Mouse (Mus musculus) gastrocnemius, adult 2 months (tissue): ENCODE measurements around the gene Gm49711. TPM values are rescaled to one million over a fixed set of nuclear protein-coding genes. Genes with fewer than 3 reads are reported as not detected.

ENCODE experiments used
- DNase-seq: peaks from one replicate; pipeline ENCODE4 v3.0.0; 2022
- H3K27ac ChIP-seq: fragments of 200-600 bp; 2 replicates; pipeline ENCODE4 v1.8.1; 2022; ENCODE audit warnings: mild to moderate bottlenecking
- H3K4me3 ChIP-seq: fragments of 200-600 bp; 2 replicates; pipeline ENCODE4 v1.8.1; 2022; ENCODE audit warnings: mild to moderate bottlenecking, moderate library complexity
- CTCF ChIP-seq: fragments of 200-600 bp; IDR thresholded peaks from 2 replicates; pipeline ENCODE4 v1.8.1; 2022; ENCODE audit warnings: antibody characterized with exemption, mild to moderate bottlenecking, moderate library complexity
- intact Hi-C: fragments of 180-260 bp; cut with DNase I; formaldehyde crosslinking; loops from one replicate; pipeline ENCODE4 v1.15.1; 2025
- total RNA-seq, 2 experiments: library from RNA; stranded (reverse); gene quantifications; 2 replicates each; pipeline ENCODE4 v1.2.3; 2021

The Gm49711 gene
- total RNA-seq, 2 experiments from 2014 or later, result not detected

GRCm38 (mm10) chr16:92039966-92040365 is 18.1 kb upstream of the Gm49711 start:
- no peak for TF ChIP-seq CTCF
- DNase-seq, result no peak
- H3K4me3 ChIP-seq, result no peak overlapping the region
- intact Hi-C loops, result no loop called here
- no peak overlapping the region for H3K27ac ChIP-seq

GRCm38 (mm10) chr16:92051777-92052310 is 6.3 kb upstream of the Gm49711 start:
- intact Hi-C loops, result no loop called here
- Histone ChIP-seq H3K4me3 (no peak overlapping the region), H3K27ac (no peak overlapping the region)
- no peak for DNase-seq
- no peak for TF ChIP-seq CTCF

DNA sequence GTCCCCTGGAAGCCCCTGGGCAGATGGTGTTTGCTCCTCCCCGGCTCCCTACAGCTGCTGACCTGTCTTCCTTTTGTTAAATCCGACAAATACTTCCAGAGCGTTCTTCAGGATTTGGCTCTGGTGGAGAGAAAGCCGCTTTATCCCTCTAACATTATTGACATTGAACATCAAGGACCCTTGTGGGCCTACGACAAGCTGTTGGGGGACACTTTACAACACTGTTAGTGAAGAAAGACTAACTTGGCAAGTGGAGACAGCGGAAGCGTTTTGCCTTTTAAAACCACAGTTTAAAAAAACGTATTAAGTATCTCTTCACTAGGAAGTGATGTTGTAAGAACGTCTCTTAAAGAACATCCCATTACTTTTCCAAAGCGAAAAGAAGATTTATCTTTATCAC is 5.5 kb upstream of the Gm49711 start:
- no peak for DNase-seq
- intact Hi-C loops, result no loop called here
- no peak overlapping the region for H3K4me3 ChIP-seq
- no peak for TF ChIP-seq CTCF
- no peak overlapping the region for H3K27ac ChIP-seq

DNA sequence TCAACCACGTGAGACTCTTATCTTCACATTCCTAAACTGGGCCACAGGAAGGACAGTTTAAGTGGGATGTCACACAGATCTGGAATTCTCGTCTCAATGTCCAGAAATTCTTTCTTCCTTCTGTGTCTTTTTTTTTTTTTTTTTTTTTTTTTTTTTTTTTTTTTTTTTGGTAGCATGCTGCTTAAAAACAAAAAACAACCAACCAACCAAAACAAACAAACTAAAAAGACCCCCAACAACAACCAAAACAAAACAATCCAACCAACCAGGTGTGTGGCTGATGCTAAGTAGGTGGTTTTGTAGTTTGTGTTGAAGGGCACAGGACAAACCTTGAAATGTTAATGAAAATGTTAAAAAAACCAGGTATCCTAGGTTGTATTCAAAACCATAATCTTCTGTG is 1.4 kb upstream of the Gm49711 start:
- no peak overlapping the region for H3K4me3 ChIP-seq
- DNase-seq, result no peak
- intact Hi-C loops, result loop anchor here (5.0 kb wide), 5 partner anchors 46 to 246 kb away; partner anchors contain the start of gene Smim11
- no peak overlapping the region for H3K27ac ChIP-seq
- TF ChIP-seq CTCF, result no peak

DNA sequence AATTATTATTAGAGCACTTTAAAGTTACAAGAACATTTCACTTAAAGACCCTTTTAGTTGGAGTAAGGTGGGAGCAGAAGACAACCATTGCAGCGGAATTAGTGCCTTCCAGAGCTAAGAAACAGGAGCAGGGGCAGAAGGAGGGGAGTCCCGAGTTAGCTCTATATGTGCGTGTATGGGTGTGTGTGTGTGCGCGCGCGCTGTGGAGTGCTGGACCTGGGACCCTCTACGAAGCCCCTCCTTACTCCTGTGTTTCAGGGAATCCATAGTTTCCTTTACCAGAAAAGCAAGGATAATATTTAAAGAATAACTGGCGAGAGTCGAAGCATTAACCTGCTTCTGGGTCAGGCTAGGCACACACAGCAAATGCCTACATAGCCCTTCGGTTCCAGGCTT is 662 bp upstream of the Gm49711 start:
- no peak for TF ChIP-seq CTCF
- no peak for DNase-seq
- Histone ChIP-seq H3K4me3 (peak overlapping the region; percentile 98), H3K27ac (peak overlapping the region; percentile 96)
- intact Hi-C loops, result loop anchor here (5.0 kb wide), 5 partner anchors 45 to 245 kb away; partner anchors contain the start of gene Smim11

- peak overlapping the region; percentile 96 for H3K27ac ChIP-seq
- intact Hi-C loops, result loop anchor here (5.0 kb wide), 5 partner anchors 43 to 243 kb away; partner anchors contain the start of gene Smim11
- no peak for DNase-seq
- H3K4me3 ChIP-seq, result peak overlapping the region; percentile 98
- no peak for TF ChIP-seq CTCF
These were observed 816 bp downstream of the Gm49711 start for GRCm38 (mm10) chr16:92058644-92059620.

DNA sequence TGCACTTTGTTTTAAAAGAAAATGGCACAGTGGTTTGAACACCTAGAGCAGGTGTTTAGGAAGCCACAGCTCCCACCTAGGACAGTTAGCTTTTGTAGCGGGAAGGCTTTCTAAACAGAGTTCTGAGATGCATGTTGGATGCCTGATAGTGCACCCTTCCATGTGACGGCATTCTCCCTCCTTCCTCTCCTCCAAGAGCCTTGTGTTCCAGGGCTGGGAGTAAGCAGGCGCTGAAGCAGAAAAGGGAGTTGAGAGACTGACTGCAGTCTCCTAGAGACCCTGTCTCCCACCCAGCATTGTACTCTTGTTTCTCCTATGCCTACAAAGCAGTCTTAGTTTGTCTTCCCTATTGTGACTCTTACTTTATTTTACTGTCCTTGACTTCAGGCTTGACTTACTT is 2.1 kb downstream of the Gm49711 start:
- intact Hi-C loops, result no loop called here
- H3K4me3 ChIP-seq, result peak overlapping the region; percentile 98
- H3K27ac ChIP-seq, result no peak overlapping the region
- DNase-seq, result no peak
- no peak for TF ChIP-seq CTCF

GRCm38 (mm10) chr16:92061586-92061985 is 3.5 kb downstream of the Gm49711 start:
- intact Hi-C loops, result no loop called here
- no peak for TF ChIP-seq CTCF
- Histone ChIP-seq H3K4me3 (peak overlapping the region; percentile 98), H3K27ac (no peak overlapping the region)
- DNase-seq, result no peak

DNA sequence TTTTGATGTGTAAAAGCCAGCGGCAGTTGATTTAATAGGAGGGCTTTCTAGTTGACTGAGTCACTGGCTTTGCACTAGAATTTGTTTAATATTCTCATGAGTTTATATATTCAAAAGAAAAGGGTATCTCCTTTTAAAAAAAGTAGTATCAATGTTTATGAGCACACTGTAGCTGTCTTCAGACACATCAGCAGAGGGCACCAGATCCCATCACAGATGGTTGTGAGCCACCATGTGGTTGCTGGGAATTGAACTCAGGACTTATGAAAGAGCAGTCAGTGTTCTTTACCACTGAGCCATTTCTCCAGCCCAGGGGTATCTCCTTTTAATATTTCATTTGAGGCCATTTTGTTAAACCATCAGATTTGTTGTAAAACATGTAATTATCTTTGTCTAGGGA is 4.7 kb downstream of the Gm49711 start:
- intact Hi-C loops, result no loop called here
- TF ChIP-seq CTCF, result no peak
- DNase-seq, result no peak
- no peak overlapping the region for H3K4me3 ChIP-seq
- H3K27ac ChIP-seq, result no peak overlapping the region

- no peak for TF ChIP-seq CTCF
- intact Hi-C loops, result no loop called here
- no peak overlapping the region for H3K27ac ChIP-seq
- H3K4me3 ChIP-seq, result no peak overlapping the region
- no peak for DNase-seq
These were observed 6.7 kb downstream of the Gm49711 start for GRCm38 (mm10) chr16:92064801-92065200.

- Histone ChIP-seq H3K27ac (no peak overlapping the region), H3K4me3 (no peak overlapping the region)
- DNase-seq, result no peak
- no peak for TF ChIP-seq CTCF
- intact Hi-C loops, result no loop called here
These were observed 12.2 kb downstream of the Gm49711 start for GRCm38 (mm10) chr16:92070338-92070737.

GRCm38 (mm10) chr16:92076797-92077196 is 18.7 kb downstream of the Gm49711 start:
- H3K27ac ChIP-seq, result no peak overlapping the region
- intact Hi-C loops, result no loop called here
- DNase-seq, result no peak
- TF ChIP-seq CTCF, result no peak
- H3K4me3 ChIP-seq, result no peak overlapping the region

DNA sequence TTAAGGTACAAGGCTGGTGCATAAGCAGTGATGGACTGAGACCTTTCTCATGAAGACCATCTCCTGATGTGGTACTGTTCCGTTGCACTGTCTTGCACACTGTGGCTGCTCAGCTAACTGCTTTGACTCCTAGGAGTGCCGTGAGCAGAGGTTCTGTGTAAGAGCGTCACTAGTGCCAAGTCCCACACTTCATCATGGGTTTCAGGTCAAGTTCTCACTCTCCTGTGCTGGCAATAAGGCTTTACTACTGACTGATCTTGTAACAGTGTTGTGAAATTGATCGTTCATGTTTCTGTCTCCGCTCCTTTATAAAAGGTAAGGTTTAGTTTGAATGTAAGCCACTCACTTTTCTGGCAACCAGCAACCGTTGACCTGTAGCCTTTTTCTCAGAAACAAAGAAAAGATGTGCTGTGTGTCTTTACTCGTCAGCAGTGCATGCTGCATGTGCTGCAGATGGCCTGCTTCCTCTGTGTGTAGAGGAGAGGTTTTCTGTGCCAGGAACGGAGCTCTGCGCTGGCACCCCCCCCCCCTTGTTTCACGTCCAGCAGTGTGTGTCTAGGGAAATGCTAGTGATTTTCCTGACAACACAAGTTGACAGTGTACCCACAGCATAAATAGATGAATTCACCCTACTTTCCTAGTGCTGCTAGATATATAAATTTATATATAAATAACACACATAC is 25.8 kb downstream of the Gm49711 start:
- intact Hi-C loops, result no loop called here
- DNase-seq, result no peak
- H3K27ac ChIP-seq, result no peak overlapping the region
- no peak overlapping the region for H3K4me3 ChIP-seq
- no peak for TF ChIP-seq CTCF
